Mouse (Mus musculus): ENCODE results near the gene Fn1. TPM values are rescaled to one million over a fixed set of nuclear protein-coding genes. Genes with fewer than 3 reads are reported as not detected.

The Fn1 gene
- polyA plus RNA-seq, 1 experiment from 2014 or later = 184 TPM

- H3K9me3 ChIP-seq (replicated peaks; ENCODE audit: control insufficient read depth, low read length) = no peaks in the 10 kb centered on the region
- no peaks in the 10 kb centered on the region for H3K36me3 ChIP-seq (ENCODE audit: control insufficient read depth, insufficient read depth)
- no peaks in the 10 kb centered on the region for H3K4me1 ChIP-seq (ENCODE audit: control insufficient read depth, low read depth, low read length)
- H3K27ac ChIP-seq (ENCODE audit: low read length) = no peak overlapping the region
- no peak overlapping the region for H3K4me3 ChIP-seq (ENCODE audit: low read depth, low read length)
- WGBS (ENCODE audit: insufficient replicate concordance) = 69% methylated on average over 4 of the region's 4 CpGs
- no peak for ATAC-seq (ENCODE audit: low read depth)
- H3K27me3 ChIP-seq (ENCODE audit: control insufficient read depth, insufficient read depth, low read depth, low read length) = no peaks in the 10 kb centered on the region
- H3K4me2 ChIP-seq (ENCODE audit: low read depth, low read length) = no peak overlapping the region
- no peak overlapping the region for H3K9ac ChIP-seq (ENCODE audit: low read depth, low read length)
These were observed 113.4 kb downstream of the Fn1 start for GRCm38 (mm10) chr1:71539641-71540040.

Other genes starting within 250 kb of the Fn1 start
- gene Abca12, start 238.3 kb downstream of the Fn1 start, polyA plus RNA-seq (2015; fragmentation: Nextera tagmentation; extraction: Ambion mirVana) = not detected in 2 replicates
- gene Atic, start 96.0 kb downstream of the Fn1 start, polyA plus RNA-seq (2015; fragmentation: Nextera tagmentation; extraction: Ambion mirVana) = 23.2 and 27.5 TPM in 2 replicates

All from liver, embryonic 16.5 days (tissue).